Comparison of ENCODE assay signal across 12 mouse cellular contexts in genomic region chr16:35648862-35649261, GRCm38 (mm10).
"Had no signal": no experiment of that assay in that cellular context is flagged by ENCODE, and none has a peak within 500 bp of the region (broad histone marks: within the 10 kb centered on the region; RNA-seq: fewer than 3 reads in every experiment).

No protein-coding gene starts in this region.

- DNase-seq: kidney, adult 11 months; kidney, adult 8-10 months; kidney, postnatal 10 days; kidney, postnatal 36 days; liver, embryonic 13.5 days; lung, adult 2 months; lung, postnatal 14 days; lung, postnatal 4 days; midbrain, embryonic 14.5 days; retina, postnatal 1 day; right cerebral cortex, postnatal 4 days; thymus, postnatal 25 days had no signal
